Mouse (Mus musculus) thymus, postnatal 4 days (tissue): ENCODE data around the gene Tnfrsf14.

Source experiments
- DNase-seq: peaks from one replicate; pipeline ENCODE4 v3.0.0; 2021

The Tnfrsf14 gene

DNA sequence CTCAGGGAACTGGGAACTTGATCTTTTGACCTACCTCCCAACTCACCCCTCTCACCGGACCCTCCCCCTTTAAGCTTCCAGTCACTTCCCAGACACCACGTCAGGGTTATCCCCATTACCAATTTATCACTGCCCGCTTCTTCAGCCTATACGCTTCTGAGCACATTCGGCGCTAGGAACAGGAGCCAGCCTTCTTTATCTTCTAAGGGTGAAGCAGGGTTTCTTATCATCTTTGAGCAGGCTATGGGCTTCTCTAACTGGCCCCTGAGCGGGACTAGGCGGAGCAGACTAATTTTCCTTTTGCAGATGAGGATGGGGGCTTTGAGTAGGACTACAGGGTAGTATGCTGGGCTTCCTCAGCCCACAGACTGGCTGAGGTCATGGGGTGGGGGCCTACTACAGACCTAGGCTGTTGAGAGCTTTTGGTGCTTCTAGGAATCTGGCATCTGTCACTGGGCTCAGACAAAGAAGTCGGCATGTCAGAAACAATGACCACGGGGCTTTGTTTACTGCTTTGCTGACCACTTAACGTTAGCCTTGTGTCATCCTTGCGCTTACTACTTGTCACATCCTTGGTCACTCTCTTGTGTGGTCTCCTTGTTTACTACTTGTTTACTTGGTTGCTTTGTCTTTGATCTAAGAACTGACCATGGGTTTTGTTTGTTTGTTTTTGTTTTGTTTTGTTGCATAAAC is at the start of gene Tnfrsf14:
TSS of gene Tnfrsf14 (minus strand) at position 169 of the 693 bp plus-strand sequence.
- no peak for DNase-seq

DNA sequence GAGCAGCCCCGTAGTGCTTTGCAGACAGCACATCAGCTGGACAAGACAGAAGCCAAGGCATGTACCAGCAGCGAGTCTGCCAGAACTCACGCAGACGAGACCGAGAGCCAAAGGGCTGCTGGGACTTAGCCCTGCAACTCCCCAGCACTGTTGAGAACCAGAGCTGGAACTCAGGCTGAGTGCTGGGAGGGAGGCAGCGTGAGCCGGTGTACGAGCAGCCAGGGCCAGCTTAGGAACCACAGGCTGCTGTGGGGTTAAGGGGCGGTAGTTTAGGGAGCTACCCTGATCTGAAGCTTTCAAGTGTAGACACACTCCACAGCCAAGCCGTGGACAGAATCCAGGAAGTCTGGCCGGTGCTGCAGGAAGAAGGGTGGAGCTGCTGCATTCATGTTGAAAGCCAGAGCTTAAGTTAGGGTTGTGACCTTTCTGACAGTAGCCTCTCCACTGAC is 45.8 kb upstream of the Tnfrsf14 start:
- DNase-seq: no peak

DNA sequence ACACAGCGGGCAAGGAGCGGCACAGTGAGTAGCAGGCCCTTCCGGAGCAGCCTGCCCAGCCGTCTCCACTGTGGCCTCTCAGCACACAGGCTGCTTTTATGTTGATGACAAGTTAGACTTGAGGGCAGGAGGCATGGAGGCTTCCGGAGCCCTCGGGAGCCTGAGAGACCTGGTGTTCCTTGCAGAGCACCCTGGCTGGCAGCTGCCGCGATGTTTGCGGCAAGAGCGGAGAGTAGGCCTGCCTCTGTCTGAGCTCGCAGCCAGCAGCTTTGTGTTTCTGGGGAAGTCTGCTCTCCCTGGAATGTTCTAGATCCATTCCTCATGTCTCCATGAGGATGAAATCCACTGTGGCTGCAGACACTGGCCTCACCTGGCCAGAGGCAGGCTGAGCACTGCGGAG is 44.2 kb upstream of the Tnfrsf14 start:
- no peak for DNase-seq

DNA sequence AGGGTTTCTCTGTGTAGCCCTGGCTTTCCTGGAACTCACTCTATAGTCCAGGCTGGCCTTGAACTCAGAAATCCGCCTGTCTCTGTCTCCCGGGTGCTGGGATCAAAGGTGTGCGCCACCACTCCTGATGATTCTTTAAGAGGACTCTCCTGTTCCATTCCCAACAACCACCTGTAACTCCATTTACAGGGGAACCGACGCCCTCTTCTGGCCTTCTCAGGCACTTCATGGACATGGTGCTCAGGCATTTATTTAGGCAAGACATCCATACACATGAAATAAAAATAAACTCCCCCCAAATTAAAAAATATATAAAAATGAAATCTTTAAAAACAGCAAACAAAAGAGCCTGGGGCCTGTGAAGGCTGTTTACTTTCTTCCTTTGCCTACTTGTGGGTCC is 38.8 kb upstream of the Tnfrsf14 start:
- DNase-seq: peak; percentile 79

DNA sequence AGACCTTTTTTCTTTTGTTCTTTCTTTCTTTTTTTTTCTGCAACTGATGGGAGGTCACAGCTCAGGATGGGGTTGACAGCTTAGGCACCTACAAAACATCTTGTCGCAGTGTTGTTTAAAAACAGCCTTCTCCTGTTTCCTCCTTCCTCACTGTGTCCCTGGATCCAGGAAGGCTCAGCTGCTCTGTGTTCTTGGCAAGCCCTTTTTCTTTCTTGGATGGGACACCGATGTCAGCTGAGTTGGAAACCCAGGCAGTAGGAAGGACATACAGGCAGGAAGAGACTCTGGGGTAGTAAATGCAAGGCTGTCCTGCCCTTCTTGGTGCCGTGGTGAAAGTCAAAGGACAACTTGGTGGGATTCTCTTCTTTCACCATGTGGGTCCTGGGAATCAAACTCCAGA is 37.5 kb upstream of the Tnfrsf14 start:
- no peak for DNase-seq

DNA sequence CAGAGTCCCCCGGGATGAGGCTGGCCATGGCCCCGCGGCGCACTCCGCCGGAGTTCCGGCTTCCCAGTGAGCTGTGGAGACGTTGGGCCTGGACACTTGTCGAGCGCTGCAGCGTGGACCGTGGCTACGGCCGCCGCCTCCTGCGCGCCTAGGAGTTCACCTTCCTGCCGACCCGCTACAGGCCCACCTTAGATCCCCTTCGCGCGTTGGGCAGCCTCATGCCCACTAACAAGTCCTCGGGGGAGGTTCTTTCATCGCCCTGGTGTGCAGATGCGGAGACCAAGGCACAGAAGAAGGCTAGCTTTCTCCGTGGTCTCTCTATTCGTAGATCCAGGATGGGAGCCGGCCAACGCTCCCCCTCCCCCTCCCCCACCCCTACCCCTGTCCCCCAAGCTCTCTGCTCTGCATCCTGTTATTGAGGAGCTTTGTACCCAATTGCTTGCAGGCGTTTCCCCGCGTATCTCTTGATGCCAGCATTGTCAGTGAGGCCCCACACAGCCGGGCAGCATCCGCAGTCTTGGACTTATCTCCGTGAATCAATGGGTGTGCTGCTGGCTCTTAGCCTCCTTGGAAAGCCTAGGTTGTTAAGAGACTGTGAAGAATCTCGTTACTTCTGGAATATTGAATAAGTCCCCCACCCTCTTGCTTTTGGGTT is 36.3 kb upstream of the Tnfrsf14 start:
- peak; percentile 59 for DNase-seq

DNA sequence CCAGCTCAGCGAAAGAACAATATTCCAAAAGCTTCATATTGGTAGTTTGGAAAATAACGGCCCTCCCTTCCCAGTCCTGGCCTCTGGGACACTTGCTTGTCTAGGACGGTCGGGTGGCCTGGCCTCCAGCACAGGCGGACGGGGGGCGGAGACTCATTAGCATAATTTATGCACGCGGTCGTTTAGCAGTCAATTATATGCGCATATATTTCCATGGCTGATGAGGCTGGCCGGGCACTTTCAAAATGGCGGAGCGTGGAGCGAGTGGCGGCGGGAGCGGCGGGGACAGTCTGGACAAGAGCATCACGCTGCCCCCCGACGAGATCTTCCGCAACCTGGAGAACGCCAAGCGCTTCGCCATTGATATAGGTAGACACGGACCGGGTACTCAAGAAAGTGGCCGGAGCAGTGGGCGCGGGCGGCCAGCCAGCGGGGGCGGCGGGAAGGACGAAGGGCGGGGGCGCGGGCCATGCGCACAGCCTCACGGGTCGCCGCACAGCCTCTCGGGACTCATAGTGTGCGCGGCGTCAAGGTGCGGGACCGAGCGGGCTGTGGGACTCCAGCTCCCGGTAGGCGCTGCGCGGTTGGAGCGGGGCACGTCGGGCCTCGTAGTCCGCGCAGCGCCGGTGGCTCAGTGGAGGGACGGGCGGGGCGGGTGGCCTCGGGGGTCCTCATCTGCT is 35.7 kb upstream of the Tnfrsf14 start, which contains the start of gene Pank4:
TSS of gene Pank4 (plus strand) at position 223 of the 680 bp plus-strand sequence.
- DNase-seq: peak; percentile 90

DNA sequence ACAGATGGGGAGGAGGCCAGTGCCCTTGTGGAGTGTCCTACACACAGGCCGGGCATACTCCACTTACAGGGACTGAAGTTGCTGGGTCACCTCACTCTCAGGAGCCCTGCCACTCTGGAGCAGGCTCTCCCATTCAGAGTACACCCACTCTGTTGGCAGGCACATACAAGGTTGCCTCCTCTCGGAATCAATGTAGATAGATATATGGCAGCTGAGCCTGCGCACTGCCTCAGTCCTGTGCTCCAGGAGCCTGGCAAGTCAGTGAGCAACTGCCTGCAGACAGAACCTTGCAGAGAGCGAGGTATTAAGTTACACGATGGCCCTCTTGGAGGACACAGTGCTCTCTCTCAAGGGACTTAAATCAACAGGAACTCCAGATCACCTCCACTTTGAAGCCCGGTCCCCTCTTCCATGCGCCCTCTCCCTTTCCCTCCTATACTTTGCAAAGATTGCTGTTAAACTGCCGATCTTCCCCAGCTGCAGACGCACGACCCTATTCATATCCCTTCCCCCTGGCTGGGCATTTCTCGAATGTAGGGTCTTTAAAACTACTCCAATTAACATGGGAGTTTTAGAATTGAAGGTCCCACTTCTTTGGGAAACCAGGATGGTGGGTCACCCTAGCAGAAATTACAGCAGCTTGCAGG is 35.0 kb upstream of the Tnfrsf14 start:
- DNase-seq: peak; percentile 43

DNA sequence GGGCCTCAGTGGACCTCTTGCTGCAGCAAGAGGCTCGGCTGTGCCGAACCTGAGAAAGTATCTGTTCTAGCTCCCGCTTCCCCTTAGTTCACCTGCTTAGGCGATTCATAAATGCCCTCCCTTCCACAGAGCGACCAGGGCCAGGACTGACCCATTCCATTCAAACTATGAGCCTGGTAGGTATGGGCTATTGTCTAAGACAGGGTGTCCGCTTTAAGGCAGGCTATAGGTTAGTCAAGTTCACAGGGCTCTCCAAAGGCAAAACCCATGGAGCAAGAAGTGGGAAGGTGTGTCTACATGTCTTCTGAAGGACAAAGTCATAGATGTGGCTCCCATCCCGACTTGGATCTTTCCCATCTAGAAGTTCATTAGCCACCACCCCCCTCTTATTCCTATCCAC is 34.3 kb upstream of the Tnfrsf14 start:
- DNase-seq: no peak

DNA sequence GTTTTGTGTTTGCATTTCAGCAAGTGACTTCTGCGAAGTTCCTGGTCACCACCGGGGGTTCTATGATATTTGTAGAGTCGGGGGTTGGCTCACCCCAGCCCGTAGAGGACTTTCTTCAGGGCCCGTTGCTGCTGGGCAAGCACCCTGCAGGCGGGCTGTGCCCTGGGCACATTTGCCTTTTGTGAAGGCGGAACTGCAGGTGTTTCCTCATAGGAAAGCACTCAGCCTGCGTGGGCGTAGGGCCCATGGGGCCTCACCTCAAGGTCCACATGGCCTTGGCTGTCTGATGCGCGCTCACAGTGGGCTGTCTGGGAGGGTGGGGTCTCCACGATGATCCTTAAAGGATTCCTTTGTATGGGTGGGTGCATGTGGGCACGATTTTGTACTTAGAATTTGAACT is 33.5 kb upstream of the Tnfrsf14 start:
- peak; percentile 79 for DNase-seq

DNA sequence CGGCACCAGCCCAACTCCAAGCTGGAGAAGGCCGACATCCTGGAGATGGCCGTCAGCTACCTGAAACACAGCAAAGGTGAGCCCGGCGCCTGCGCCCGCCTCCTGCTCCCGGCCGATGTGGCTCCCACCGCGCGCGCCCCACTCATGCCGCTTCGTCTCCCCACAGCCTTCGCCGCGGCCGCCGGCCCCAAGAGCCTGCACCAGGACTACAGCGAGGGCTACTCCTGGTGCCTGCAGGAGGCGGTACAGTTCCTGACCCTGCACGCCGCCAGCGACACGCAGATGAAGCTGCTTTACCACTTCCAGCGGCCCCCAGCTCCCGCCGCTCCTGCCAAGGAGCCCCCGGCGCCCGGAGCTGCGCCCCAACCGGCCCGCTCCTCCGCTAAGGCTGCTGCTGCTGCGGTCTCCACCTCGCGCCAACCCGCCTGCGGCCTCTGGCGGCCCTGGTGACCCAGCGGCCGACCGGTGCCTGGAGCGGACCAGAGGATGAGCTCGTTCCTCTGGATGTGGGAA is 32.9 kb upstream of the Tnfrsf14 start:
- peak; percentile 77 for DNase-seq

DNA sequence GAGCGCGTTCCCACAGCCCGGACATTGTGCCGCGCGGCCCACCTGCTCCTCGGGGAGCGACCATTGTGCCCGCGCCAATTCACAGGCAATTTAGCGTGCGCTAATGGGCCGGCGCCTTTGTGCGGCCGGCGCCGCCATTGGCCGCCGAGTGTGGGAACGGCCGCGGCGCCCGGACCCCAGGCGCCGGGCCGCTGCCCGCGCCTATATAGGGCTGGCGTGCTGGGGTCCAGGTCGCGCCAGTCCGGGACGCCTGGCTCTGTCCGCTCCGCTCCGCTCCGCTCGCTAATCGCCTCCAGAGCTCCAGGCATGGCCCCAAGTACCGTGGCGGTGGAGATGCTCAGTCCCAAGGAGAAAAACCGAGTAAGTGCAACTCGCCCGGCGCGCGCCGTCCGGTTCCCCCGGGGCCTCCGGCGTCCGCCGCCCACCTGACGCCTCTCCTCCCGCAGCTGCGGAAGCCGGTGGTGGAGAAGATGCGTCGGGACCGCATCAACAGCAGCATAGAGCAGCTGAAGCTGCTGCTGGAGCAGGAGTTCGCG is 32.4 kb upstream of the Tnfrsf14 start, which contains the start of gene Hes5:
TSS of gene Hes5 (plus strand) at position 234 of the 536 bp plus-strand sequence.
- DNase-seq: peak; percentile 67

DNA sequence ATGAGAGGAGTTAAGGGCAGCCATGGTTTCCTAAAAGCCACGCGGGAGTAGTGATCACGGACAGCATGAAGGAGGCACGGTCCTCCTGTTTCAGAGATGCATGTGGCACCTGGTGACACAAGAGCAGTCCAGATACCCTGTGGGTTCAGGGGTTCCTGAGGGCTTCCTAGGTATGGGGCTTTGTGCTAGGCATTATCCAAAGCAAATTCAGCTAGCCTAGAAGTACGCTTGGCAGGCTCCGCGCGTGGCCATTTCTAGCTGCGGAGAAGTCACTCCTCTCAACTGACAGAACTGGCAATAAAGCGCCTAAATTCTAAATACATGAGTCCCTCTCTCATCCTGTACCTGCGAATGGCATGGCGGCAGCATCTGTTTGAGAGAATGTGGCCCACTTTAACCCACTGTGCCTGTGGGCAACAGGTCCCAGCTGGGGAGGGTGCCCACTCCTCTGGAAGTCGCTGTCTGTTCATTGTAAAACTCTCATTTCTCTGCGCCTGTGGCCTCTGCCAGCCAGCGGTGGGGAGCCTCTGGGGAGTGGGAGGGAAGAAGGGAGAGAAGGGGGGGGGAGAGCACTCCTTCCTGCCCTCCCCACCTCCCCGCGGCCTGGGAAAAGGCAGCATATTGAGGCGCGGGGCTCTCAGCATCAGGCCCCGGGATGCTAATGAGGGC is 31.8 kb upstream of the Tnfrsf14 start:
- no peak for DNase-seq

DNA sequence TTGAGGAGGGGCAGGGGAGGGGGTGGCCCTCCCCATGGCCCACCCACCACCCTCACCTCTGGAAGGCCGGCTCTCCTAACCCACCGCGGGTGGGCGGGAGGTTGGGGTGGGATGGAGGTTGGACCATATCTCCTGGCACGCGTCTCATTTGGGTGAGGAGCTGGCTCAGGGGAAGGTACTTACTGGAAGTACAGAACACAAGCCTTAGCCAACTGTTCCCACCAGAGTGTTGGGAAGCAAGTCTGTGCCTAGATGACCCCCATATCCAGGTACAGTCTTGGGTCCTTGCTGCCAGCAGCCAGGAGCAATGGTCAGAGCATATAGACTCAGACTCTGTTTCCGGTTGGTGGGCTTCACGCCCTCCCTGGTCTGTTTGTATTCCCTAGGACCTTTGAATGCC is 30.3 kb upstream of the Tnfrsf14 start:
- no peak for DNase-seq

DNA sequence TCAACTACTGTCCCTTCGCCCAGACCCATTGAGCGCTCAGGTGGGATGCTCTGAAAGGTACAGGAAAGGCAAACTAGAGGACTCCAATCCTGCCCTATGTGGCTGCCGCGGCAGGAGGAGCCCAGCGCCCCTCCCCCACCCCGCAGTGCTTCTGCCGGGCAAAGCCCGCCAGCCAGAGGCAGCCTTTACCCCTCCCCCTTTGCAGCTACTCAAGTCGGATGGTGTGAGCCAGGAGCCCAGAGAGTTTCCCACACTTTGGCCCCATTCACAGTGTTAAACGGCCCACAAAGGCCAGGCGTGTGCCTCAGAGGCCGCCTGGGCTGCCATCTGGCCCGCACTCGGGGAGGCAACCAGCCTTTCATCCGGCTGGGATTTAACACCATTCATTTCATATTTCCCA is 29.8 kb upstream of the Tnfrsf14 start:
- DNase-seq: peak; percentile 76

DNA sequence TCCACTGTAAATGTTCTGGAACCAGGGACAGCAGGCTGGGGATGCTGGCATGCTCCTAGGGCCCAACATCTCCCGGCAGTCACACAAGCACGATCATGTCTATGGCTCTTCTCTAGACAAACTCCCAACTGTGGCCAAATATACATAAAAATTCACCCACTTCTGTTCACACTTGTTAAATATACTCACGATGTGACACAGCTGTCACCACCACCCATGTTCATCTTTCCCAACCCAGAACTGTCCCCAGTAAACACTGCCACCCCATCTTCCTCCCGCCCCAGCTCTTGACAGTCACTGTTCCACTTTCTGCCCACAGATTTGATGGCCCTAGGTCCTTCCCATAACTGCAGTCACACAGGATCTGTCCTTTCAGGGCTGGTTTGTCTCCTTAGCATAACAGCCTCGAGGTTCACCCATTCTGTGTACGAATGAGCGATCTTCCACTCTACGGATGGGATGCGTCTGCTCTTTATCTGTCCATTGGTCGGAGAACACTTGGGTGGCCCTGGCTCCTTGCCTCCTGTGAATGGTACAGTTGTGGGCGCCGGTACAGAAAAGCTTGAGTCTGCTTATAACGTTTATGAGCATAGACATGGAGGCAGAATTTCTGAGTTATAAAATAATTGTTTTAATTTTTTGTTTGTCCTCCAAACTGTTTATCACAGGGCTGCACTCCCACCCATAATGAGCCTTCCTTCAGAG is 29.1 kb upstream of the Tnfrsf14 start:
- DNase-seq: no peak

DNA sequence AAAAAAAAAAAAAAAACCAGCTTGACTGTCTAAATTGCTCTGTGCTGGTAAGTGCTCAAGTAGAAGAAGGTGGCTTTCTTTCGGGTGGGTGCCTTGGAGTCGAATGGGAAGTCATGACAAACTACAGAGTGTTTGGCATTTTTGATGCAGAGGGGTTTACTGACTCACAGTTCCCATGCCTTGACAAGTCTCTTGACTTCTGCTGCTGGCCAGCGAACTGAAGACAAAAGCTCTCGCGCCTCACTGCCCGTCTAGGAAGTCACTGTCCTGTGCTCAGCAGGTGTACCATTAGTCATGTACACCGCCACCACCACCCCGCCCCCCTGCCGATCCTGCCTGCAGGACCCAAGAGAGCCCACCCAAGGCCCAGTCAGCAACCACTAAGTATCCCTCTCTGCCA is 28.2 kb upstream of the Tnfrsf14 start:
- no peak for DNase-seq

DNA sequence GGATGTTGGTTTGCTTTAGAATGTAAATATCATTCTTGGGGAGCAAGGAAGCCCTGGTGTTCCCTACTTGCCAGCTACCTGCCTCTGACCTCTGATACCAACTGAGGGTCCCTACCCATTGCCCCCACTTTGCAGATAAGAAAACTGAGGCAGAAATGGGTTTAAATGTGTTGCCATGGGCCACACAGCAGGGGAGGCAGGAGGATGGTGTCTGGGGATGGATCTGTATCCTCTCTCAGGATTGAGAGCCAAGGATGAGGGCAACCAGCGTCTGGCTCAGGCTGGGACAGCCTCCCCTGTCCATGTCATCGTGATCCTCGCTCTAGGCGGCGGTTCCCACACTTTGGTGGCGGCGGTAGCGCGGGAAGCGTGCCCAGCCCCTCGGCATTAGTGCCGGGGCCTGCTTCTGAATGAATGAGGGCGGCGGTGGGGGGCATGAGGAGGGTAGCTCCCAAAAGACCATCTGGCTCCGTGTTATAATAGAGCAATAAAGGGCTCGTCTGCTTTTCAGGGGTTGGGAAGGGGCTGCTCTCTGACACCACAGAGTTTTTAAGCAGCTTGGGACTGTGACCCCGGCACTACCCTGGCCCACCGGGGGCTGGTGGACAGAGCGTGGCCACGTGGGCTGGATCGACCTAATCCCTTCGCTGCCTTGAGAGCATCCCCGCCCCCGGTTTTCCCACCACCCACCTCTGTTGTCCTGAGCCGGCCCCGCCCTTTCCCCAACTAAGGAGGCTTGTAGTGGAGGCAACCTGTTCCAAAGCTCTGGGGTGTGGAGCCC is 24.3 kb upstream of the Tnfrsf14 start:
- DNase-seq: no peak

DNA sequence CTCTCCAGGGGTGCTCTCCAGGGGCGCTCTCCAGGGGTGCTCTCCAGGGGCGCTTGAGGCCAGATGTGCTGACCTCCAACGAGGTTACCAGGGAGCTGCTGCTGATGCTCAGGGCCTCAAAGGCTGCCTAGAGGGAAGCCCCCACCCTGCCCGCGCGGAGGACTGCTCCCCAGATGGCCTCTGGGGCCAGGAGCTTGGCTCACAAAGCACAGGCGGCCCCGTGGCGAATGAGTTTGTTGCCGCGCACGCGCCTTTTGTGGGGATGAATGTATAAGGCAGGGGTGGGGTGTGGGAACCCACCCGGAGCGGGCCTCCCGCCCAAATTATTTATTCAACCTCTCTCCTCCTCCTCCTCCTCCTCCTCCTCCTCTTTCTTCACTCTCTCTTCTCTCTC is 21.2 kb upstream of the Tnfrsf14 start:
- DNase-seq: no peak

DNA sequence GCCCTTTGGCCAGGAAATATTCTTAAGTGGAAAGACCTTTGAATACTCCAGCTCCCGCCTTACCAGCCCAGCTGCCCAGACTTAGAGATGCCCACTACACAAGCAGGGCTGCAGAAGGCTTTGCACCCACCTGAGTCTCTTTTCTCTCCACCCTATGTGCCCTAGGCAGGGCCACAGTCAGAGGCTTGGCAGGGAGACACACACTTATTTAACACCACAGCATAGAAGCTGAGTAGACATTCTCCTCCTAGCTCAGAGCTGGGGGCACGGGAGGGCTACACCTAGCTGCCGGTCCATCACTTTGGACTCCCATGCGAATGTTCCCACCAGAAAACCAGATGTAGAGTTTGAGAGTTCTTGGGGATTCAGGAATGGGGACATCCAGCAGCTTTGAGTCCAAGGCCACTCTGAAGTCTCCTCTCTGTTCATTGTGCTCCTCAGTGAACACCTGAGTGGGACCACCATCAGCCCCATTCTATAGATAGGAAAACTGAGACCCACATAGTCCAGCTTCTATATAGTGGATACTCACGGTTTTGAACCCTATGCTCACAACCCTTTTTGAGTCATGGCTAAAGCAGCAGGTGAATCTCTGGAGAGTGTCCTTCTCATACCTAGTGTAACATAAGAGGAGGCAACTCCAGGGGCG is 20.7 kb upstream of the Tnfrsf14 start:
- no peak for DNase-seq
